Mouse (Mus musculus): ENCODE results near the gene Lrrk1. TPM values are rescaled to one million over a fixed set of nuclear protein-coding genes. Genes with fewer than 3 reads are reported as not detected.

The Lrrk1 gene
- polyA plus RNA-seq, 1 experiment from 2014 or later = 3.0 TPM

DNA sequence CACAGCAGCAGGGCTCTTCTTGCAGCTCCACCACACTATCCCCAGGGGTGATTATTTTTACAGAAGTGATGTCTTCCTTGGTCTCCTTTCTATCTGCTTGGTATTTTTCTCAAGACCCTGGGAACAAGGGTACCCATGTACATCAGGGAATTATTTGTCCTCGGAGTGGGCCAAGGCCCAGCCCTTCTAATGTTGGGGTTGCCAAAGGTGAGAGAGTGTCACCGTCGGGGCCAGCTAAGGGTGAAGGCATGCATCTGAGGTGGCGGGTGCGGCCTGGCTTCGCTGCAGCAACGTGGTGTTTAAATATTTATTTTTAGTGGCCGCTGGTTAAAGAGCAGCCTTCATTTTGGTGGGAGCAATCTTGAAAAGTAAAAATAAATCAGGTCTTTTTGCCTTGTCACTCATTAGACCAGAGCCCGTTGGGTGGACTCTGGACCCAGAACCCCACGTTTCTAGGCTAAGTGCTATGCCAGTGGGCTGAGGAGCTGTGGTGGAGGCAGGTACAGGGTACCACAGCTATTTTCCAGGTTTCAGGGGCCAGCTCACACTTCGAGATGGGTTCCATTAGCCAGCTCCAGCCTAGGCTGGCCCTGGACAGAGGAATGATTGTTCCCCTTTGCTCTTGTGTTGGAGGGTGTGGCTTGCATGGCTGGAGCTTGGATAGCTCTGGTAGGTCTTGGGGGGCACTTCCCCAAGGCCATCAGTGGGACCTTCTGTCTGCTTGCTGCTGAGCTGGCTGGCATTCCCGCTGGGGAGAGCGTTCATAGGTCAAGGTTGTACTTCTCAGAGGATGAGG, 160.1 kb downstream of the Lrrk1 start:
- no peaks in the 10 kb centered on the region for H3K9me3 ChIP-seq (ENCODE audit: low read length)
- no peak overlapping the region for H3K4me2 ChIP-seq (ENCODE audit: low read depth, low read length)
- H3K27me3 ChIP-seq (ENCODE audit: insufficient read depth, low read length) = no peaks in the 10 kb centered on the region
- ATAC-seq (no peak), DNase-seq (no peak)
- H3K4me3 ChIP-seq (ENCODE audit: low read depth, low read length) = no peak overlapping the region
- H3K36me3 ChIP-seq (replicated peaks; ENCODE audit: insufficient read depth, low read length) = no peaks in the 10 kb centered on the region
- no peak for TF ChIP-seq EP300 (IDR thresholded peaks at IDR 0.05; ENCODE audit: low read depth)
- no peak for TF ChIP-seq CTCF (IDR thresholded peaks at IDR 0.05; ENCODE audit: low read depth)
- WGBS (ENCODE audit: insufficient replicate concordance) = 68% methylated on average over 13 of the region's 13 CpGs
- no peak overlapping the region for H3K9ac ChIP-seq (replicated peaks)
- H3K27ac ChIP-seq (ENCODE audit: low read depth) = no peak overlapping the region
- H3K4me1 ChIP-seq (ENCODE audit: insufficient read depth) = peaks cover 32% of the 10 kb centered on the region

DNA sequence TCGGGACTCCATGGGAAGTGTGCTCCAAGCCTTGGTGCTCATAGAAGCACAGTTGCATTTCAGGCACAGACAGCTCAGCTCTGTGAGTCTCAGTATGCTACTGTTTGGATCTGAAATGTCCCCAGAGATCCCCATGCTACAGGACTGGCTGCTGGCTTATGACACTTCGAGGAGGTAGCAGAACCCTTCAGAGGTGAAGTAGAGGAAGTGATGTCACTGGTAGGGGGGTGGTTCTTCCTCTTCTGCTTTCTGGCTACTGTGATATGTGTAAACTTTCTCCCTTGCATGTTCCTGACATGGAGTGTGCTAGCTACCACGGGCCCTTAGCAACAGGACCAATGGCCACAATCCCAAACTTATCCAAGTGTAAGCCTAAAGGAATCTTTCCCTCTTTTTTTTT, 162.3 kb downstream of the Lrrk1 start:
- Histone ChIP-seq H3K4me2 (ENCODE audit: low read depth, low read length) (no peak overlapping the region), H3K4me1 (ENCODE audit: insufficient read depth) (peaks cover 25% of the 10 kb centered on the region), H3K36me3 (replicated peaks; ENCODE audit: insufficient read depth, low read length) (no peaks in the 10 kb centered on the region), H3K4me3 (ENCODE audit: low read depth, low read length) (no peak overlapping the region), H3K9ac (replicated peaks) (no peak overlapping the region), H3K9me3 (ENCODE audit: low read length) (no peaks in the 10 kb centered on the region), H3K27me3 (ENCODE audit: insufficient read depth, low read length) (no peaks in the 10 kb centered on the region), H3K27ac (ENCODE audit: low read depth) (no peak overlapping the region)
- DNase-seq (no peak), ATAC-seq (no peak)
- 45% methylated on average over 3 of the region's 3 CpGs for WGBS (ENCODE audit: insufficient replicate concordance)
- no peak for TF ChIP-seq CTCF (IDR thresholded peaks at IDR 0.05; ENCODE audit: low read depth)
- TF ChIP-seq EP300 (IDR thresholded peaks at IDR 0.05; ENCODE audit: low read depth) = no peak

DNA sequence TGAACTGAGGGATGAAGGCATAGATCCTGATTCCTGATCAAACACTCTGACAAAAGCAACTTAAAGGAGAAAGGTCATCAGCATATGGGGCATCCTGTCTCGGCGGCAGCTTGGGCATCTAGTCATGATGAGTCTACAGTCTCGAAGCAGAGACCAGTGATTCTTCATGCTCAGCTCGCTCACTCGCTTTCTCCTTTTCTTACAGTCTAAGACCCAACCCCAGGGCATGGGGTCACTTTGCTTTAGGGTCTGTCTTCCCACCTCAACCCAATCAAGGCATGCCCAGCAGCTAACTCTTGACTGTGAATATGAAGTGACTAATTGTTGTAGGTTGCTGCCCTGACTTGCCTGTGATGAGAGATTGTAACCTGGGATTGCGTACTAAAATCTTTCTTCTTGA, 163.6 kb downstream of the Lrrk1 start:
- H3K9ac ChIP-seq (replicated peaks) = no peak overlapping the region
- H3K27ac ChIP-seq (ENCODE audit: low read depth) = no peak overlapping the region
- WGBS (ENCODE audit: insufficient replicate concordance) = 89% methylated on average over 6 of the region's 6 CpGs
- H3K9me3 ChIP-seq (ENCODE audit: low read length) = no peaks in the 10 kb centered on the region
- no peak overlapping the region for H3K4me2 ChIP-seq (ENCODE audit: low read depth, low read length)
- no peaks in the 10 kb centered on the region for H3K27me3 ChIP-seq (ENCODE audit: insufficient read depth, low read length)
- DNase-seq = no peak
- no peak for TF ChIP-seq CTCF (IDR thresholded peaks at IDR 0.05; ENCODE audit: low read depth)
- ATAC-seq = no peak
- H3K36me3 ChIP-seq (replicated peaks; ENCODE audit: insufficient read depth, low read length) = no peaks in the 10 kb centered on the region
- H3K4me1 ChIP-seq (ENCODE audit: insufficient read depth) = peaks cover 28% of the 10 kb centered on the region
- no peak overlapping the region for H3K4me3 ChIP-seq (ENCODE audit: low read depth, low read length)

DNA sequence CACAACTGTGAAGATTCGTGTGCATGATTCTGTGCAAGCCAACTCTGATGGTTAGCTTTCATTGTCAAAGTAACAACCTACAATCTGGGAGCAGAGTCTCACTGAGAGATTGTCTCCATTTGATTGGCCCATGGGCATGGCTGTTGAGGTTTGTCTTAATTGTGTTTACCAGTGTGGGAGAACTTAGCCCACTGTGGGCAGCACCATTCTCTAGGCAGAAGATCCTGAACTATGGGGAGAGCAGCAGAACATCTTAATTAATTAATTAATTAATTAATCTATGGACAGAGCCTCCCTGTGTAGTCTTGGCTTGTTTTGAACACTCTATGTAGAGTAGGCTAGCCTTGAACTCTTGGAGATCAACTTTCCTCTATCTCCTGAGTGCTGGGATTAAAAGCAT, 164.4 kb downstream of the Lrrk1 start:
- Histone ChIP-seq H3K9ac (replicated peaks) (no peak overlapping the region), H3K27ac (ENCODE audit: low read depth) (no peak overlapping the region), H3K27me3 (ENCODE audit: insufficient read depth, low read length) (no peaks in the 10 kb centered on the region), H3K4me2 (ENCODE audit: low read depth, low read length) (no peak overlapping the region), H3K36me3 (replicated peaks; ENCODE audit: insufficient read depth, low read length) (no peaks in the 10 kb centered on the region), H3K4me1 (ENCODE audit: insufficient read depth) (peaks cover 33% of the 10 kb centered on the region), H3K4me3 (ENCODE audit: low read depth, low read length) (no peak overlapping the region), H3K9me3 (ENCODE audit: low read length) (no peaks in the 10 kb centered on the region)
- DNase-seq (no peak), ATAC-seq (no peak)
- TF ChIP-seq EP300 (IDR thresholded peaks at IDR 0.05; ENCODE audit: low read depth) (no peak), CTCF (IDR thresholded peaks at IDR 0.05; ENCODE audit: low read depth) (no peak)
- WGBS (ENCODE audit: insufficient replicate concordance) = 88% methylated on average over 1 of the region's 1 CpGs

DNA sequence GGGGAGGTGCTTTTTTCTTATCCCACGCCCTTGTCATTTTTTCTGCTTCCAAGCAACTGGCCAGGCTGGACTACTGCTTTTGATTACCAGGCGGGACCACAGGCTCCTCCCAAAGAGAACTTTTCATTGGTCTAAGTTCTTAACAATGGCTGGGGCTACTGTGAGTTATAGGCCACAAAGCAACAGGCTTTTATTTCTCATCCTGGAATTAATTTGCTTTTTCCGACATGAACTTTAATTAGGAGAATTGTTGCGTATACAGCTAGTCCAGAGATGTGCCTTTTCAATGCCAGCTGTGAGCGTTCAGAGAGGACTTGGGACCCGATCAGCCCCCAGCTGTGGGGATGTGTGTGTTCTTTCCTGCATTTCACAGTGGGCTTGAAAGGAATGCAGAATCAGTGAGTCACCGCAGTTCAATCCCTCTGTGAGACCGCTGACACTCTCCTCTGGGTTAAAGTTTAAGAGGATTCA, 165.5 kb downstream of the Lrrk1 start:
- no peaks in the 10 kb centered on the region for H3K36me3 ChIP-seq (replicated peaks; ENCODE audit: insufficient read depth, low read length)
- H3K4me3 ChIP-seq (ENCODE audit: low read depth, low read length) = no peak overlapping the region
- H3K4me2 ChIP-seq (ENCODE audit: low read depth, low read length) = no peak overlapping the region
- no peak for ATAC-seq
- H3K4me1 ChIP-seq (ENCODE audit: insufficient read depth) = peaks cover 30% of the 10 kb centered on the region
- no peak overlapping the region for H3K9ac ChIP-seq (replicated peaks)
- 61% methylated on average over 8 of the region's 8 CpGs for WGBS (ENCODE audit: insufficient replicate concordance)
- no peak overlapping the region for H3K27ac ChIP-seq (ENCODE audit: low read depth)
- no peaks in the 10 kb centered on the region for H3K9me3 ChIP-seq (ENCODE audit: low read length)
- H3K27me3 ChIP-seq (ENCODE audit: insufficient read depth, low read length) = no peaks in the 10 kb centered on the region
- DNase-seq = no peak
- TF ChIP-seq CTCF (IDR thresholded peaks at IDR 0.05; ENCODE audit: low read depth) = no peak
- no peak for TF ChIP-seq EP300 (IDR thresholded peaks at IDR 0.05; ENCODE audit: low read depth)

DNA sequence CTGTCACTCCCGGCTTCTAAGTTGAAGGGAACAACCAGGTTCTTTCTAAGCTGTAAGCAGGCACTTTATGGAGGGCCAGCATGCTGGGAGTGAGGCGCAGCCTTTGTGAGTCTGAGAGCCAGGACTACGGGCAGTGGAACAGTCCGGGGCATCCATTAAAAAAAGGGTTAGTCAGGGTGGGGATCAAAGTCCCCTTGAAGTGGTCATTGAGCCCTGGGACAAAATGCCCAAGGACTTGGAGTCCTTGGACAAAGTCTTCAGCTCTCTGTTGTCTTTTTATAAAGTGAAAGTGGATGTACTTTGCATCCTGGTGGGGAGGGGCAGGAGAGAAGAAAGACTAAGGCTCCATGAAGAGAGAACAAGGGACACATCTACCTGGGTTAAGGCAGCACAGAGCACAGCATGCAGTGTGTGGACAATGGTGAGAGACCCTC, 168.3 kb downstream of the Lrrk1 start:
- 81% methylated on average over 4 of the region's 4 CpGs for whole genome bisulfite sequencing (ENCODE audit: insufficient replicate concordance)

More for the DNA sequence above, 168.3 kb downstream of the Lrrk1 start:
- DNase-seq = no peak
- Histone ChIP-seq H3K27me3 (ENCODE audit: insufficient read depth, low read length) (no peaks in the 10 kb centered on the region), H3K9me3 (ENCODE audit: low read length) (no peaks in the 10 kb centered on the region), H3K4me3 (ENCODE audit: low read depth, low read length) (no peak overlapping the region), H3K27ac (ENCODE audit: low read depth) (0 out of 2 replicates have a peak overlapping the region, but pooled peaks have one; percentile 0), H3K4me1 (ENCODE audit: insufficient read depth) (peaks cover 36% of the 10 kb centered on the region), H3K36me3 (replicated peaks; ENCODE audit: insufficient read depth, low read length) (no peaks in the 10 kb centered on the region), H3K9ac (replicated peaks) (no peak overlapping the region), H3K4me2 (ENCODE audit: low read depth, low read length) (no peak overlapping the region)
- no peak for TF ChIP-seq EP300 (IDR thresholded peaks at IDR 0.05; ENCODE audit: low read depth)
- no peak for ATAC-seq

All from liver, postnatal 0 days (tissue).